Mouse (Mus musculus): ENCODE measurements at regions not wholly inside any gene's neighbourhood (a gene's known extent, or its start where the extent isn't known, plus 50 kb on each side); places are given as distances from the start of the nearest gene placed in this dataset.
"Not testable (repeated sequence)": the region's sequence is repeated elsewhere in the genome, so short reads cannot be mapped to it uniquely, and the experiment has no call there.

- DNase-seq (ENCODE audit: low read depth, low spot score), result peak; percentile 47
Observed at GRCm38 (mm10) chr10:7390239-7391091, 83.0 kb downstream of the Ulbp1 start.

- DNase-seq (ENCODE audit: low read depth, low spot score), result not testable (repeated sequence)
Observed at GRCm38 (mm10) chr10:7358791-7359190, 114.6 kb downstream of the Ulbp1 start.

DNA sequence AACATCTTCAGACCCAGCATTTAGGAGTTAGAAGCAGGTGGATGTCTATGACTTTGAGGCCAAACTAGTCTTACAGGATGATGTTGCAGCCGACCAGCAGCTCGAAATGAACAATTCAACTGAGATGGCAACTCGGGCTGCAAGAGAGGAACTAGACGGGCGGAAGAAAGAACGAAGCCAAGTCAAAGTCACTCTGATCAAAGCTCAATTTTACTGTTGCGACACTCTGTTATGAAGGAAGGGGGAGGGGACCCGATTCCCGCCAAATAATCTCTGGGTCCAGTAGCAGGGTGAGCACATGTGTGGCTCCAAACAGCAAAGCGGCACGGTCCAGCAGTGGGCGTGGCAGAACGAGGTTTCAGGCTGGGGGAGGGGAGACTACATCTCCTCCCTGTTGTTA, 129.1 kb downstream of the Ulbp1 start:
- not testable (repeated sequence) for DNase-seq (ENCODE audit: low read depth, low spot score)

GRCm38 (mm10) chr10:7343736-7344135, 129.7 kb downstream of the Ulbp1 start:
- not testable (repeated sequence) for DNase-seq (ENCODE audit: low read depth, low spot score)

DNA sequence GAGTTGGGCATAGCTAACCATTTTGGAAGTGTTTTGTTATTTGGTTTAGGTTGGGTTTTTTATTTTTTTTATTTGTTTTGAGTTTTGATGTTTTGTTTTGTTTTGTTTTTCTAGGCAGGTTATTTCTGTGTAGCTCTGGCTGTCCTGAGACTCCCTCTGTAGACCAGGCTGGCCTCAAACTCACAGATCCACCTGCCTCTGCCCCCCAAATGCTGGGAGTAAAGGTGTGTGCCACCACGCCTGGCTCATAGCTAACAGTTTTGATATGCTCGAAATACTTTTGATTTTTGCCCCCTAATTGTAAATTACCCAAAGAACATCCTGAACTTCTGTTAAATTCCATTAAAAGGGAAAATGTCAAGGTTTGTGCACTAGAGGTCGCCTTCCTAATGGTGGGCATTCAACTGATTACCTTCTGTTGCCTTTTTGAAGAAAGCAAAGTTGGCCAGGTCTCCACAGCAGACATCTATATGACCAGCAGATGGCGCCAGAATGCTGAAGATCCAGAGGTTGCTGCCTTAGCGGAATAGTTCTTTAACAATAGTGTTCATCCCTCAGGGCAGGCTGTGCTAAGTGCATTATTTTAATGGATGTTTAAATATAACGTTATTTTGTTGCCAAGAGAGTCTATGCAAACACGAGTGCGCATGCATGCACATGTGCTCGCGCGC, 121.2 kb upstream of the Cnksr3 start:
- DNase-seq (ENCODE audit: low read depth, low spot score), result peak; percentile 87

DNA sequence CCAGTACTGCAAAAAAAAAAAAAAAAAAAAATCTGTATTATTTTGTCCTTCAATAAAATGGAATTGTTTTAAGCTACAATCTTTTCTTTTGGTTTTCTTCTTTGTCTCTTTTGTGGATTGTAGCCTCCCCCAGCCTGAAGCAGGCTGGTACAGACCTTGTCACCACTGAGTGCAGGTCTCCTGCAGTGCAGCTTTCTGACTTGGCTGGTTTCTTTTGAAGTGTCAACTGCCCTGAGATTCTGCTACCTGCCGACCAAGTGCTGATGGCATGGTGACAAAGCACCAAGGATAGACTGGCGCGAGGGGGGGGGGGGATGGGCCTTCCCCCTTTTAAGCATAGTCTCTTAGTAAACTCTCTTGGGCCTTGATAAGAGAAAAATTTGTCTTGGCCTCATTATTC, 116.2 kb upstream of the Cnksr3 start:
- DNase-seq (ENCODE audit: low read depth, low spot score), result no peak

DNA sequence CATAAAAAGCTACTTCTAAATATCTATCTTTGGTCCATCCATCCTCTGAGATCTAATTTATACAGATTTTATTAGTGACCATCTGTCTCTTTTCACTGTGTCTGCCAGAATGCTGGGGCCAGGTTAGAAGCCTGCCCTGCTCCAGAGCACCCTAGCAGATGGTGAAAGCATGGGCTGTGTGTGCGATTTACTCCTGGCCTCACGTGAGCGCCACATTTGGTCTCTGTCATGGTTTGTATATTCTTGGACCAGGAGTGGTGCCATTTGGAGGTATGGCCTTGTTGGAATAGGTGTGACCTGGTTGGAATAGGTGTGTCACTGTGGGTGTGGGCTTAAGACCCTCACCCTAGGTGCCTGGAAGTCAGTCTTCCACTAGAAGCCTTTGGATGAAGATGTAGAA, 115.0 kb upstream of the Cnksr3 start:
- DNase-seq (ENCODE audit: low read depth, low spot score), result not testable (repeated sequence)

DNA sequence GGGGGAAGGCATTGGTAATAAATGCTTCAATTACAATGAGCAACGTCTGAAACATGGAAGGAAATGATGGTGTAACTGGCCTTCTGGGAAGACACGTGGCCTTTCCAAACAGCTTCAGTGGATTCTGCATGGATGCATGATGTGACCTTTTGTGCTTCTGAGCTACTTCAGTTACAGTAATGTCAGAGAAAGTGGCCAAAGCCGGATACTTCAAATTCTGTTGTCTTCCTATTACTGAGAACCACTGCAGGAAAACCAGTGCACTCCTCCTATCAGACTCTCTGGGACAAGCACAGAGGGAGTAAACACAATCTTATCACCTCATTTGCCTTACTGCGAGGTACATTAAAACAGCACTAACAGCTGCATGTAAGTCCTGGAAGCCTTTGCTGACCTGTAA, 113.0 kb upstream of the Cnksr3 start:
- no peak for DNase-seq (ENCODE audit: low read depth, low spot score)

DNA sequence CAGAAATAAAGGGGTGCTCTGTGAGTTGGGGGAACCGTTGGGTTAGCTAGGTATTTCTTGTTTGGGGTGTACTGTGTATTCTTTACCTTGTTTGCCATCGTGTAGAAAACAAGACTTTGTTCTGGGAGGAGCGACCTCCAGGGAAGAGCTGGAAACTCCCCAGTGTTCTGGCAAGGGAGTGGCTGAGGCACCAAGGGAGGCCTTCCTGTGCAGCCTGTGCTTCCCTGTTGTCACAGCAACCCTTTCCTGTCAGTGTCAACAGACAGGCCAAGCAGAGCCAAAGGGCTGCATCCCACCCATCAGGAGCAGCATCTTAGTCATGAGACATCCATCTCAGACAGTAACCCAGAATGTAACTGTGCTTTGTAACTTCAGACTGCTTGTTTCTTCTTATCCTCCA, 111.2 kb upstream of the Cnksr3 start:
- no peak for DNase-seq (ENCODE audit: low read depth, low spot score)

- DNase-seq (ENCODE audit: low read depth, low spot score), result no peak
Observed at GRCm38 (mm10) chr10:7309927-7310326, 97.9 kb upstream of the Cnksr3 start.

DNA sequence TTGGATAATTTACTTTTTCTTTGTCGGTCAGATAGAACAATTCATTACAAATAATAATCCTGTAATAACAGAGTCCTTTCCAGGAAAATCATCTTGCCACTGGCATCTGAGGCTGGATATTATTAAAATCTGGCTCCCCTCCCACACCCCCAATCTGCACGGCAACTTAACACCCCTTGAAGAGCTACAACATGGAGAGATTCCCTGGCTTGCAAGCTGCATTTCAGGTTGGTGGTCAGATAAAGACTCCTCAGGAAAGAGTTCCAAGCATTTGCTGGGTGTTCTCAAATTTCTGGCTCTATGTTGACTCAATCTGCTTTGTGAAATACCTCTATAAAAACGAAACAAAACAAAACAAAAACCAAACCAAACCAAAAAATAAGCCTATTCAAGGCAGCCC, 93.8 kb upstream of the Cnksr3 start:
- DNase-seq (ENCODE audit: low read depth, low spot score), result not testable (repeated sequence)

- DNase-seq (ENCODE audit: low read depth, low spot score), result no peak
Observed at GRCm38 (mm10) chr10:7298377-7298776, 86.3 kb upstream of the Cnksr3 start.

- no peak for DNase-seq (ENCODE audit: low read depth, low spot score)
Observed at GRCm38 (mm10) chr10:7295921-7296320, 83.9 kb upstream of the Cnksr3 start.

- no peak for DNase-seq (ENCODE audit: low read depth, low spot score)
Observed at GRCm38 (mm10) chr10:7293203-7293602, 81.2 kb upstream of the Cnksr3 start.

- no peak for DNase-seq (ENCODE audit: low read depth, low spot score)
Observed at GRCm38 (mm10) chr10:7289773-7290411, 77.9 kb upstream of the Cnksr3 start.

DNA sequence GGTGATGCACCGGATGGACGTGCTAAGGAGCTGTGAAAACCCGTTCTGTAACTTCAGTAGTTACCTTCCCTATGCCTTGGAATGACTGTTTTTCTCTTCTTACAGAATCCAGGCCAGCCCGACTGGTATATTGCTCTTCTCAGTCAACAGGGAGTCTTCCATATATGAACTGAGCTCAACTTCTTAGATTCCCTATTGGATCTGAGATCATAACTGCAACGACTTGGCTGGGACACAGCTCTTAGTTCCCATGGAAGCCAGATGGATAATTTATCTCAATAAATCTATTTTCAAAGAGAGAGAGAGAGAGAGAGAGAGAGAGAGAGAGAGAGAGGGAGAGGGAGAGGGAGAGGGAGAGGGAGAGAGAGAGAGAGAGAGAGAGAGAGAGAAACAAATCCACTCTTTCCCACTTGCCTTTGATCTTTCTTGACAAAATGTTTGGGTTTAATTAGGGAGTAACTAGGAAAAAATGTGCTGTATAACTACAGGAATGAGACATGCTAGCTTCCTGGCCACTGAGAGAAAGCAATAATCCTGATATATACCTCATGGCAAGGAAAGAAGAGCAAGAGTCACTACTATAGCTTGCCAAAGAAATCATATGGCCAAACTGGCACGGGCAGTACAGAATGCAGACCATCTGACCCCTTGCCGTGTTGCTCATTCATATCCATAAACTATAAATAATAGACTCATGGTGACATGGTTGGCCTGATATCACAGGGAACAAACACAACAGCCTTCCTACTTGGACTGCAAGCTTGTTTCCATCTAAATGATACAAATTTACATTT, 73.3 kb upstream of the Cnksr3 start:
- no peak for DNase-seq (ENCODE audit: low read depth, low spot score)

GRCm38 (mm10) chr10:7280429-7280828, 68.4 kb upstream of the Cnksr3 start:
- no peak for DNase-seq (ENCODE audit: low read depth, low spot score)

DNA sequence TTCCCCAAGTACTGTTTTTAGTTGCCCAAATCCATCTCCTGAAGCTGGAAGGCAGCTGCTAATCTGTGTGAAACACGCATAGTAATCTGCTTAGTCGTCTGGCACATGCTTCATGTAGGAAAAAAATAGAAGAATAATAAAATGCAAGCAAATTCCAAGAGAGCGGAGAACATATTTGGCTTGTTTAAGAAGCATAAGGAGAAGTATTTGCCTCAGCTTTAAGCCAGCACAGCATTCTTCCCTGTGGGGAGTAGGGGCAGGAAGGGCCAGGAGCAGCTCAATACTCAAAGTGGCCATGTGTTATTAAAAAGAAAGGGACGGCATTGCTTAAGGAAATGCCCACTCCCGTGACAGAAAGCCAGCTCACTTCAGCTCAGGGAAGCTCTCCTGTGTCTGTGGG, 66.8 kb upstream of the Cnksr3 start:
- DNase-seq (ENCODE audit: low read depth, low spot score), result no peak

- DNase-seq (ENCODE audit: low read depth, low spot score), result no peak
Observed at GRCm38 (mm10) chr10:7275357-7275756, 63.3 kb upstream of the Cnksr3 start.

DNA sequence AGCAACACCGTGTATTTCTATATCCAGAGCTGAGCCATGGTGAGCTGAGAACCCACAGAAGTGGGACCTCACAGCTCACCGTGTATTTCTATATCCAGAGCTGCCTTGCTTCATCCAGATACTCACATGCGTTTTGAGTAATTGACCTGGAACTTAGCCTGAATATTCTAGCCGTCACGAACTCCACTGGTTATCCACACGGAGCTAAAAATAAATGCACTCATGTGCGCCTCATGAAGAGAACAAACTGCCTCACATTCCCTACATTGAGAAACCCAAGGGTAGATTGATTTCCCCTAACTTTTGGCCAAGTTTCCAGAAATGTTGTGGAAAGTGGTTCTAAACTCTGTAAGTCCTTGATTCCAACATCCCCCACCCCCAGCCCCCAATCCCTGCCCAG, 62.4 kb upstream of the Cnksr3 start:
- no peak for DNase-seq (ENCODE audit: low read depth, low spot score)

DNA sequence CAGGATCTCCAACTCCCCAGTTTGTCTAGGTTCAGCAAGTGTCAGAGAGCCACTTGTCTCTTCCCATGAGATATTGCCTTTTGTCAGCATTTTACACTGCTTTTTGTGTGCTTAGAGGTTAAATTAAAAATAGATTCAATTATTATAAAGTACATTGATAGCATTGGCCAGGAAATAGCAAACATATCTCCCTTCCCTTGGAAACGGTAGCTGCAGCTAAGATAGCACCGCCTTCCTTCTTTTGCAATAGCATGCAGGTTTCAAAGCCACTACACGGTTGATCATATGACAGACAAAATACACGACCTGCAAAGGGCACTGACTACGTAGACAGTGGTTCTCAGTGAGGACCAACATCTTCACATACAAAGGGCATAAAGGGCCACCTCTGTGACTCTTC, 59.1 kb upstream of the Cnksr3 start:
- no peak for DNase-seq (ENCODE audit: low read depth, low spot score)
